Mouse (Mus musculus) heart, embryonic 13.5 days (tissue): ENCODE data around the gene Prr22. TPM values are rescaled to one million over a fixed set of nuclear protein-coding genes. Genes with fewer than 3 reads are reported as not detected.
A peak's percentile ranks its signal among the peaks of the same experiment; 100 is the strongest.

Source experiments
- ATAC-seq: fragments of 200-750 bp; cut with Nextera tagmentation; 2 replicates; pipeline ENCODE4 v1.8.0; 2017; ENCODE audit warnings: moderate TSS enrichment; ENCODE audit not compliant: insufficient number of reproducible peaks, low FRiP score, low TSS enrichment; ENCODE audit errors: extremely low read depth
- H3K27ac ChIP-seq: fragments of 300-500 bp; sonication (generic); replicated peaks from 2 replicates; pipeline ENCODE4 v1.5.1; 2015; ENCODE audit warnings: moderate library complexity, mild to moderate bottlenecking, inconsistent platforms
- H3K27me3 ChIP-seq: fragments of 300-500 bp; sonication (generic); replicated peaks from 2 replicates; pipeline ENCODE4 v1.6.1; 2015; ENCODE audit warnings: mild to moderate bottlenecking, inconsistent platforms
- H3K36me3 ChIP-seq: fragments of 300-500 bp; sonication (generic); 2 replicates; pipeline ENCODE4 v1.6.1; 2015; ENCODE audit warnings: mild to moderate bottlenecking, inconsistent platforms
- H3K4me1 ChIP-seq: fragments of 300-500 bp; sonication (generic); 2 replicates; pipeline ENCODE4 v1.6.1; 2015; ENCODE audit warnings: inconsistent platforms
- H3K4me2 ChIP-seq: fragments of 300-500 bp; sonication (generic); 2 replicates; pipeline ENCODE4 v1.6.1; 2015; ENCODE audit warnings: inconsistent platforms, mild to moderate bottlenecking, moderate library complexity
- H3K4me3 ChIP-seq: fragments of 300-500 bp; sonication (generic); 2 replicates; pipeline ENCODE4 v1.5.1; 2015; ENCODE audit warnings: moderate library complexity, mild to moderate bottlenecking, inconsistent platforms
- H3K9ac ChIP-seq: fragments of 300-500 bp; sonication (generic); 2 replicates; pipeline ENCODE4 v1.6.1; 2015; ENCODE audit warnings: inconsistent platforms, mild to moderate bottlenecking, moderate library complexity
- H3K9me3 ChIP-seq: fragments of 300-500 bp; sonication (generic); 2 replicates; pipeline ENCODE4 v1.6.1; 2016; ENCODE audit warnings: inconsistent platforms
- WGBS: fragments of 180-500 bp; shearing (Covaris S2); methylation state at CpG from one replicate; pipeline ENCODE4 v1.1.7; 2015; ENCODE audit warnings: mixed read lengths; 5-methylcytosine and 5-hydroxymethylcytosine counted together
- polyA plus RNA-seq: library from polyadenylated mRNA; unstranded; fragments of >200 nt; fragmentation: Nextera tagmentation; extraction: Ambion mirVana; gene quantifications from 2 replicates; pipeline ENCODE4 v1.2.1, GENCODE M21; 2015

Gene Prr22
- polyA plus RNA-seq, 1 experiment from 2014 or later = 0.78 TPM

GRCm38 (mm10) chr17:56810245-56810644 is 40.2 kb downstream of the Prr22 start:
- Histone ChIP-seq H3K4me1 (peaks cover 50% of the 10 kb centered on the region), H3K9me3 (no peaks in the 10 kb centered on the region), H3K9ac (peak overlapping the region; percentile 69), H3K27ac (peak overlapping the region; percentile 95), H3K4me2 (no peak overlapping the region; the same call in 1 of the 2 replicates), H3K36me3 (no peaks in the 10 kb centered on the region), H3K27me3 (peaks cover 8% of the 10 kb centered on the region; the same call in 1 of the 2 replicates), H3K4me3 (no peak overlapping the region)
- 1% methylated on average over 3 of the region's 3 CpGs for WGBS
- ATAC-seq = peak; percentile 64

- H3K4me1 ChIP-seq = peaks cover 50% of the 10 kb centered on the region
Observed at GRCm38 (mm10) chr17:56814316-56815056, 44.4 kb downstream of the Prr22 start.

DNA sequence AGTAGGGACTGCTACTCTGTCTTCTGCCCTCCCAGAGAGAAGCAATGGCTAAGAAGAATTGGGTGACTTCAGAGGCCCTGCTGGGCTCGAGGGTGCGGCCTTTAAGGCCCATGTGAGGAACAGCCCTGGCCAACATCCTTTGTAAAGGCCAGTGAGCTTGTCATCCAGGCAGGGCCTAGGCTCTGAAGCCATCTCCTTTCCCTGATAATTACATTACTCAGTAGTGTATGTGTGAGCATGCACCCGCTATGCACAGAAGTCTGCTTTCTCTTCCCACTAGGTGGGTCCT is 45.0 kb downstream of the Prr22 start:
- H3K27ac ChIP-seq = peak overlapping the region; percentile 37
- H3K4me3 ChIP-seq = no peak overlapping the region
- no peak for ATAC-seq
- no peaks in the 10 kb centered on the region for H3K9me3 ChIP-seq
- no peak overlapping the region for H3K4me2 ChIP-seq
- 76% methylated on average over 3 of the region's 3 CpGs for WGBS
- no peaks in the 10 kb centered on the region for H3K36me3 ChIP-seq
- no peaks in the 10 kb centered on the region for H3K27me3 ChIP-seq
- peaks cover 50% of the 10 kb centered on the region for H3K4me1 ChIP-seq
- H3K9ac ChIP-seq = 0 out of 2 replicates have a peak overlapping the region, but pooled peaks have one; percentile 16

More at GRCm38 (mm10) chr17:56814316-56815056, 44.4 kb downstream of the Prr22 start:
- H3K27me3 ChIP-seq = no peaks in the 10 kb centered on the region
- H3K27ac ChIP-seq = peak overlapping the region; percentile 37
- H3K9me3 ChIP-seq = no peaks in the 10 kb centered on the region
- H3K4me2 ChIP-seq = peak overlapping the region; percentile 12
- no peaks in the 10 kb centered on the region for H3K36me3 ChIP-seq
- ATAC-seq = no peak
- H3K4me3 ChIP-seq = no peak overlapping the region
- WGBS = 16% methylated on average over 24 of the region's 24 CpGs
- H3K9ac ChIP-seq = 0 out of 2 replicates have a peak overlapping the region, but pooled peaks have one; percentile 16

DNA sequence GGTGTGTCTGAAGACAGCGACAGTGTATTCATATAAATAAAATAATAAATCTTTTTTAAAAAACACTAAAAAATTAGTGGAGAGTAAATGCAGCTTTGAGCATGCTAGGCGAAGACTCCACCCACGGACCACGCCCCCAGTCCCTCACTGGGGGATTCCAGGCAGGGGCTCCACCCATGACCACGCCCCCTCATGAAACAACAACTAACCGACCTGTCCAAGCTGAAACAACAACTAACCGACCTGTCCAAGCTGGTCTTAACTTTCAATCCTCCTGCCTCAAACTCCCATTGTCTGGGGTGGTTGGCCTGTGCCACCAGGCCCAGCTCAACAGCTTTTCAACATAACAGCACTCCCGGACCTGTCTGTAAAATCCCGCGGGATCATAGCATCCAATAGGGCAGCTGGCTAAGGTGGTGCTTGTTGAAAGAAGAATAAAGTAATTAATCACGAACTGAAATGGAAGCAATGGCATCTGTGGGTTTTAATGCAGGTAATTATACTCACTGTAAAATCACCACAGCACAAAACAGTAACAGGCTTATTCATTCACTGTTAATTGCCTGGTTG is 48.1 kb downstream of the Prr22 start:
- no peaks in the 10 kb centered on the region for H3K27me3 ChIP-seq
- H3K27ac ChIP-seq = no peak overlapping the region
- no peaks in the 10 kb centered on the region for H3K36me3 ChIP-seq
- no peaks in the 10 kb centered on the region for H3K9me3 ChIP-seq
- H3K9ac ChIP-seq = 0 out of 2 replicates have a peak overlapping the region, but pooled peaks have one; percentile 24
- ATAC-seq = no peak
- no peak overlapping the region; the same call in 1 of the 2 replicates for H3K4me3 ChIP-seq
- peak overlapping the region; percentile 31; the same call in 1 of the 2 replicates for H3K4me2 ChIP-seq
- WGBS = 33% methylated on average over 11 of the region's 11 CpGs
- peaks cover 33% of the 10 kb centered on the region for H3K4me1 ChIP-seq

DNA sequence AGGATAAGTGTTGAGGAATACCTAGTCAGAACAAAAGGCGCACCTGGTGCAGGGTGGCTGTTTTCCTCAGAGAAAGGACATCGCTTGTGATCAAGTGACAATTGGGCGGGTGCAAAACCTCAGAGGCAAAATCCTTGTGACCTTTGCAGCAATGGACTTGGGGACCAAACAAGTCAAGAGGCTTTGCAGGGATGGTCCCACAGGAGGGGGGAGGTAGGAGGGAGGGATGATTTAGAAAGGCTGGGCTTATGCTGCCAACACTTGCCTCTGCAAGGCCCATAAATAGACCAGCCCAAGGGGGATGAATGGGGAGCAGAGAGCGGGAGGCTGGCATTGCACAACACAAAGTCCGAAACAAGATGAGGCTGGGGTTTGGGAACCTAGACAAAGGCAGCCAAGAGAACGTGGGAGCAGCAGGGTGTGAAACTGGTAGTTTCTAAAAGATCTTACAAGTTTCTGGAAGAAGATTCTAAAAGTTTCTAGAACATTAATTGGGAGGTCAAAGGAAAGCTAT is 49.0 kb downstream of the Prr22 start:
- Histone ChIP-seq H3K9ac (no peak overlapping the region), H3K36me3 (no peaks in the 10 kb centered on the region), H3K4me2 (no peak overlapping the region), H3K4me3 (no peak overlapping the region), H3K27ac (peak overlapping the region; percentile 30; the same call in 1 of the 2 replicates), H3K4me1 (peaks cover 25% of the 10 kb centered on the region), H3K27me3 (no peaks in the 10 kb centered on the region), H3K9me3 (no peaks in the 10 kb centered on the region)
- 50% methylated on average over 6 of the region's 6 CpGs for WGBS
- ATAC-seq = no peak; the same call in 1 of the 2 replicates

DNA sequence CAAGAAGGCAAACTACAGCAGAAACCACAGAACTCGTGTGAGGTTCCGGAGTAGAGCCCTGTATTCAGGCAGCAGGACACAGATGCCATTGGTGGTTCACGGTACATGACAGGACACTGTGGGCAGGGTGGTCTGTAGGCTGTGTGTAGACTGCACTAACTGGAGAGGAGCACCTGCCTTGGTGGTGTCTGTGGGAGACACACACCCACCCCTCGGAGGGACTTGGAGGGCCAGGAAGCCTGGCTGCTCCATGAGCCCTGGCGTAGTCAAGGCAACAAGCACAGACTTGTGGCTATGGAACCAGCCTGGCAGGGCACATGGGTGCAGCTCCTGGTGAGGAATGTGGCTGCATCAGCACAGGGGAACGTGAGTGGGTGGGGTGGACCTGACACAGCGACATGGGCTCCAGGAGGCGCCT is 49.7 kb downstream of the Prr22 start:
- ATAC-seq = no peak
- no peaks in the 10 kb centered on the region for H3K9me3 ChIP-seq
- no peaks in the 10 kb centered on the region for H3K36me3 ChIP-seq
- H3K9ac ChIP-seq = no peak overlapping the region
- no peak overlapping the region for H3K4me3 ChIP-seq
- peak overlapping the region; percentile 30; the same call in 1 of the 2 replicates for H3K27ac ChIP-seq
- peaks cover 19% of the 10 kb centered on the region for H3K4me1 ChIP-seq
- H3K4me2 ChIP-seq = no peak overlapping the region
- 68% methylated on average over 8 of the region's 8 CpGs for WGBS
- H3K27me3 ChIP-seq = no peaks in the 10 kb centered on the region

Other genes with a start within 250 kb of the Prr22 start
- gene Gm20219, start 215.9 kb upstream of the Prr22 start, polyA plus RNA-seq = 0.19 and 0.37 TPM in 2 replicates
- 50.2 and 50.4 TPM in 2 replicates for gene Safb2, start 185.7 kb upstream of the Prr22 start, polyA plus RNA-seq
- gene Safb, start 185.4 kb upstream of the Prr22 start, polyA plus RNA-seq = 66.9 and 68.1 TPM in 2 replicates
- 273 and 332 TPM in 2 replicates for gene 2410015M20Rik, start 160.5 kb upstream of the Prr22 start, polyA plus RNA-seq
- gene Rpl36, start 156.8 kb upstream of the Prr22 start, polyA plus RNA-seq = 1,294 and 1,391 TPM in 2 replicates
- gene Lonp1, start 143.4 kb upstream of the Prr22 start, polyA plus RNA-seq = 54.4 and 58.9 TPM in 2 replicates
- 0.22 and 0.40 TPM in 2 replicates for gene Catsperd, start 142.1 kb upstream of the Prr22 start, polyA plus RNA-seq
- 58.8 and 66.6 TPM in 2 replicates for gene Ranbp3, start 97.0 kb upstream of the Prr22 start, polyA plus RNA-seq
- 783 and 886 TPM in 2 replicates for gene Ndufa11, start 52.5 kb upstream of the Prr22 start, polyA plus RNA-seq
- gene Vmac, start 52.2 kb upstream of the Prr22 start, polyA plus RNA-seq = 12.7 and 13.3 TPM in 2 replicates
- 7.9 and 8.6 TPM in 2 replicates for gene Nrtn, start 12.7 kb upstream of the Prr22 start, polyA plus RNA-seq
- gene Dus3l, start 5.5 kb upstream of the Prr22 start, polyA plus RNA-seq = 31.9 and 33.2 TPM in 2 replicates
- gene Rfx2, start 60.8 kb downstream of the Prr22 start, polyA plus RNA-seq = 4.7 and 4.9 TPM in 2 replicates
- gene Acsbg2, start 104.2 kb downstream of the Prr22 start, polyA plus RNA-seq = not detected in 2 replicates
- gene 1700061G19Rik, start 105.2 kb downstream of the Prr22 start, polyA plus RNA-seq = 0.24 and 0.37 TPM in 2 replicates
- gene Mllt1, start 165.2 kb downstream of the Prr22 start, polyA plus RNA-seq = 32.6 and 34.8 TPM in 2 replicates
- 0.06 TPM in 1 of 2 replicates, not detected in the other for gene Acer1, start 211.9 kb downstream of the Prr22 start, polyA plus RNA-seq
- 110 and 125 TPM in 2 replicates for gene Clpp, start 220.1 kb downstream of the Prr22 start, polyA plus RNA-seq
- 45.7 and 56.8 TPM in 2 replicates for gene Alkbh7, start 227.1 kb downstream of the Prr22 start, polyA plus RNA-seq
- 0.35 TPM in 1 of 2 replicates, not detected in the other for gene Pspn, start 229.8 kb downstream of the Prr22 start, polyA plus RNA-seq
- 32.8 and 35.1 TPM in 2 replicates for gene Gtf2f1, start 241.0 kb downstream of the Prr22 start, polyA plus RNA-seq
- 0.37 and 0.48 TPM in 2 replicates for gene Gm17949, start 241.2 kb downstream of the Prr22 start, polyA plus RNA-seq